7 mouse cellular contexts compared by ENCODE assay signal in genomic region chr3:113090850-113091249, GRCm38 (mm10).
DNase-seq lines count a peak whose midpoint lies in the region.

No protein-coding gene starts in this region.

- DNase-seq in ES-CJ7 (ENCODE audit: low read depth, low spot score) = peak; percentile 38
- peak; percentile 51 for DNase-seq in ZHBTc4 (ENCODE audit: low read depth, low spot score)
- DNase-seq in embryo, embryonic 11 days = peak; percentile 2
- peak; percentile 8 for DNase-seq in forelimb bud, embryonic 11.5 days (ENCODE audit: low read depth, low spot score)
- peak; percentile 24 for DNase-seq in kidney, postnatal 10 days
- peak; percentile 2 for DNase-seq in liver
- DNase-seq in ovary, postnatal 36 days (ENCODE audit: low spot score) = peak; percentile 7

Comparison
In these comparisons a context has a peak if more than half of its experiments do, and no peak if none do; other contexts are left out.
1. Peak in every context shown above with its lines: DNase-seq.